Mouse (Mus musculus) megakaryocyte, embryonic 14.5 days (primary cell): ENCODE measurements around the gene Prpf40b.

Source experiments
- FLI1 ChIP-seq: IDR thresholded peaks from 2 replicates; pipeline ENCODE4 v1.6.1; 2012; ENCODE audit warnings: low read length, inconsistent platforms, mixed read lengths
- GATA1 ChIP-seq: IDR thresholded peaks from 3 replicates; pipeline ENCODE4 v1.6.1; 2012; ENCODE audit warnings: mixed read lengths, low read length, inconsistent platforms, borderline replicate concordance

DNA sequence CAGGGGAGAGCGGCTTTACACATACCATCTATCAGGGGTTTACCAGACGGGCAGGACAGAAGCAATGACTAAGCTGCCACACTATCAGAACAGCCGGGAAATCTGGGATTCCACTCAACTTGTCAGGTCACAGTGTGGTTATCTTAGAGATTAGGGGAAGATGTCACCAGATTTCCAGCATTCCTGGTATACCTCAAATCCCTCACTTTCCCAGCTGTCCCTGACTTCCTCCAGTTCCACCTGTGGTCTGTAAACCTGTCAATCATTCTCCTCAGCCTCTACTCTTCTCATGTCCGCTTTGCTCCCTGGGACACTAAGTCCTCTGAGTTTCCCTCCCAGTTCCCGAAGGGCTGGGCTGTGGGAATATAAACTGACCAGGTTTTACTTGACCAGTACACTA is 57.4 kb downstream of the Prpf40b start:
- no peak for TF ChIP-seq GATA1
- no peak for TF ChIP-seq FLI1
